Mouse (Mus musculus) thymus, adult 2 months (tissue): ENCODE measurements around the gene Fkrp. TPM values are rescaled to one million over a fixed set of nuclear protein-coding genes. Genes with fewer than 3 reads are reported as not detected.

Experiments used
- DNase-seq: peaks from one replicate; pipeline ENCODE4 v3.0.0; 2021
- H3K27ac ChIP-seq: fragments of 200-500 bp; 2 replicates; pipeline ENCODE4 v1.5.1; 2012; ENCODE audit warnings: low read length, control low read depth; ENCODE audit not compliant: control insufficient read depth, insufficient read depth
- H3K27me3 ChIP-seq: fragments of 200-500 bp; 2 replicates; pipeline ENCODE4 v1.6.1; 2012; ENCODE audit warnings: mild to moderate bottlenecking, low read length, moderate library complexity, mixed read lengths; ENCODE audit not compliant: control insufficient read depth, insufficient read depth
- H3K36me3 ChIP-seq: fragments of 200-500 bp; 2 replicates; pipeline ENCODE4 v1.6.1; 2012; ENCODE audit warnings: mild to moderate bottlenecking, low read length, moderate library complexity; ENCODE audit not compliant: control insufficient read depth, insufficient read depth
- H3K4me1 ChIP-seq: fragments of 200-500 bp; replicated peaks from 2 replicates; pipeline ENCODE4 v1.6.1; 2012; ENCODE audit warnings: low read length; ENCODE audit not compliant: control insufficient read depth, insufficient read depth
- H3K4me3 ChIP-seq: fragments of 200-500 bp; 2 replicates; pipeline ENCODE4 v1.5.1; 2012; ENCODE audit warnings: mild to moderate bottlenecking, low read length, control low read depth, moderate library complexity; ENCODE audit not compliant: control insufficient read depth, insufficient read depth
- CTCF ChIP-seq: fragments of 200-500 bp; IDR thresholded peaks from 2 replicates; pipeline ENCODE4 v1.5.1; 2012; ENCODE audit warnings: mild to moderate bottlenecking, control low read depth, low read length, moderate library complexity, borderline replicate concordance; ENCODE audit not compliant: control insufficient read depth, poor library complexity, insufficient read depth; ENCODE audit errors: extremely low read depth
- POLR2A ChIP-seq: fragments of 200-500 bp; IDR thresholded peaks from 2 replicates; pipeline ENCODE4 v1.6.1; 2012; ENCODE audit warnings: mild to moderate bottlenecking, low read length, control low read depth, moderate library complexity; ENCODE audit not compliant: control insufficient read depth, poor library complexity, insufficient read depth; ENCODE audit errors: extremely low read depth
- WGBS: fragments of 180-500 bp; shearing (Covaris S2); methylation state at CpG from one replicate; pipeline ENCODE4 v1.1.7; 2018; 5-methylcytosine and 5-hydroxymethylcytosine counted together
- polyA plus RNA-seq: library from polyadenylated mRNA; depleted of rRNA; stranded (reverse); fragments of >200 nt; gene quantifications from 2 replicates; pipeline ENCODE4 v1.2.3, GENCODE M21; 2012

Gene Fkrp
- polyA plus RNA-seq, 1 experiment, result 48.7 TPM

DNA sequence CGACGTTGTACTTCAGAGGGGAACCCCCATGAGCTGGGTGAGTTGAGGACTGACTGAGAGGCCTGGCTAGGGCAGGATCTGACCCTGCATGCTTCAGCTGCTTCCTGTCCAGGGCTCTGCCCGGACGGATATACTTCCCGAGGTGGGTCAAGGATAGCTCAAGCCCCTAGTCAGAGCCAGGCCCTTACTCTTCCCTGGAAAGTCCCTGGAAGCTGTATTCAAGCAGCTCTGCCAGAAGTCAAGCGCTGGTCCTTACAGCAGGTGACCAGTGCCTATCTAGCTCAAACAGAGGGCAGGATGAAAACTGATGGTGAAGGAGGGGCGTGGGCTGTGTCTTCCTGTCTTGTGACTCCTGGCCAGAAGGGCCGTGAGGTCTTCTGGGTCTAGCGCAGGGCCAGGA, 13.9 kb upstream of the Fkrp start:
- WGBS, result 94% methylated on average over 9 of the region's 9 CpGs
- DNase-seq, result no peak
- Histone ChIP-seq H3K36me3 (peaks cover 72% of the 10 kb centered on the region), H3K27ac (no peak overlapping the region), H3K4me1 (peaks cover 20% of the 10 kb centered on the region), H3K27me3 (no peaks in the 10 kb centered on the region), H3K4me3 (no peak overlapping the region)
- no peak for TF ChIP-seq POLR2A
- no peak for TF ChIP-seq CTCF

- WGBS, result 26% methylated on average over 4 of the region's 4 CpGs
- Histone ChIP-seq H3K4me3 (no peak overlapping the region), H3K4me1 (peaks cover 20% of the 10 kb centered on the region), H3K27me3 (no peaks in the 10 kb centered on the region), H3K27ac (no peak overlapping the region), H3K36me3 (peaks cover 62% of the 10 kb centered on the region)
- no peak for DNase-seq
- TF ChIP-seq POLR2A, result no peak
- TF ChIP-seq CTCF, result no peak
Measured at GRCm38 (mm10) chr7:16827274-16827673, 10.7 kb upstream of the Fkrp start.

GRCm38 (mm10) chr7:16826571-16826970, 10.0 kb upstream of the Fkrp start:
- peaks cover 24% of the 10 kb centered on the region for H3K4me1 ChIP-seq
- H3K27ac ChIP-seq, result no peak overlapping the region
- peaks cover 56% of the 10 kb centered on the region for H3K36me3 ChIP-seq
- H3K27me3 ChIP-seq, result no peaks in the 10 kb centered on the region
- no peak for TF ChIP-seq CTCF
- TF ChIP-seq POLR2A, result no peak
- WGBS, result 54% methylated on average over 5 of the region's 5 CpGs
- H3K4me3 ChIP-seq, result no peak overlapping the region
- no peak for DNase-seq

DNA sequence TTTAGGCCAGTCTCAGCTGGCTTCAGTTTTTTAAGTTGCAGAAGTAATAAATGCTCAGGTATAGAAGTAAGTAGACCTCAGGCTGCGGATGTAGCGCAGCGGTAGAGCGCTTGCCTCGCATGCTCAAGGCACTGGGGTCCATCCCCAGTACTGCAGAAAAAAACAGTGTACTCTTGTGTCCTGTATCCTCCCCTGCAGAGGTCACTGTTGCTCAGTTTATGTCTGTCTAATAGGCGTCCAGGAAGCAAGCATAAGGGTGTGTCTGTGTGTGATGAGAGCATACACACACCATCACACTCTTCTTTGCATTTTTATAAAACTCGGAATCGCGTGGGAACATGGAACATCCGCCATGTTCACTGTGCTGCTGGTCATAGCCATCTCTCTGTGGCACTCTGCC, 9.3 kb upstream of the Fkrp start:
- TF ChIP-seq CTCF (no peak), POLR2A (no peak)
- H3K27ac ChIP-seq, result no peak overlapping the region
- peaks cover 48% of the 10 kb centered on the region for H3K36me3 ChIP-seq
- H3K4me3 ChIP-seq, result no peak overlapping the region
- peak; percentile 68 for DNase-seq
- 80% methylated on average over 10 of the region's 10 CpGs for WGBS
- no peaks in the 10 kb centered on the region for H3K27me3 ChIP-seq
- H3K4me1 ChIP-seq, result peaks cover 31% of the 10 kb centered on the region

- Histone ChIP-seq H3K27me3 (no peaks in the 10 kb centered on the region), H3K4me1 (peaks cover 36% of the 10 kb centered on the region), H3K4me3 (no peak overlapping the region), H3K36me3 (peaks cover 28% of the 10 kb centered on the region), H3K27ac (no peak overlapping the region)
- 89% methylated on average over 5 of the region's 5 CpGs for whole genome bisulfite sequencing
- TF ChIP-seq POLR2A, result no peak
- no peak for TF ChIP-seq CTCF
- no peak for DNase-seq
Measured at GRCm38 (mm10) chr7:16823734-16824133, 7.2 kb upstream of the Fkrp start.

DNA sequence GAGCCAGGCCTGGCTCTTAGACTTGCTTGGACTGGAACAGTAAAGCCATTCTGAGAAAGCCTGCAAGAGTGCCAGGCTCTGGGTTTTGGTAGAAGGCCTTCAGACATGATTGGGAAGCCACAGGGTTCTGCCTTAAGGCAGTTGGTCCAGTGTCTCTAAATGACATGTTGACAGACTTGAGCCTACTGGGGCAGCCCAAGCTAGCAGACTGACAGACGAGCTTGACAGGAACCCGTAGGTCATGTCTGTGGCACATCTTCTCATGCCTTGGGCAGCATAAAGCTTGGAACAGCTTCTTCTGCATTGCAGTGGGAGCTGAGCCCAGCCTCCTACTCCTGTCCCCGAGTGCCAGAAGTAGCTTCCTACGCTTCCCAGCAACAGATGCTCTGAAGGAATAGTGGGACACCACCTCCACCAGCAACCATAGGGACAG, 5.2 kb upstream of the Fkrp start:
- Histone ChIP-seq H3K27me3 (no peaks in the 10 kb centered on the region), H3K4me3 (no peak overlapping the region), H3K4me1 (peaks cover 33% of the 10 kb centered on the region), H3K36me3 (peaks cover 17% of the 10 kb centered on the region; the same call in 1 of the 2 replicates), H3K27ac (no peak overlapping the region)
- TF ChIP-seq CTCF, result no peak
- WGBS, result 92% methylated on average over 4 of the region's 4 CpGs
- DNase-seq, result no peak

DNA sequence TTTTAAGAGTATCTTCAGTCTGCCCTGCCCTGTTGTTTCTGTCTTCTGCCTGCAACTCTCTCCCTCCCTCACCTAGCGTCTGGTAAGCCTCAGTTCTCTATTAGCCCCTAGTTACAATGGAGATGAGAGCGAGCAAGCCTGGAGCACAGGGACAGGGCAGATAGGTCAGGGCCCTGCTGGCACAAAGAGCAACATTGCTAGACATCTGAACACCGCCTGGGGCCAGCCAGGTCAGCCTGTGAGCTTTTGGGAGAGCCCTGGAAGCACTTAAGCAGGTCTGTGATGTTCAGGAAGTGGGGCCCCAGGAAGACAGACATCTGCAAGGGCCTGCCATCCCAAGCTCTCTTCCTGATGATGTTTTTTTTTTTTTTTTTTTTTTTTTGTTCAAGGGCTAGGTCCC, 4.6 kb upstream of the Fkrp start:
- Histone ChIP-seq H3K4me1 (peaks cover 28% of the 10 kb centered on the region), H3K36me3 (peaks cover 13% of the 10 kb centered on the region; the same call in 1 of the 2 replicates)

More for the DNA sequence above, 4.6 kb upstream of the Fkrp start:
- DNase-seq, result no peak
- no peaks in the 10 kb centered on the region for H3K27me3 ChIP-seq
- WGBS, result 84% methylated on average over 3 of the region's 3 CpGs
- H3K4me3 ChIP-seq, result no peak overlapping the region
- no peak overlapping the region for H3K27ac ChIP-seq
- TF ChIP-seq POLR2A (no peak), CTCF (no peak)
